Mouse (Mus musculus) lung, postnatal 36 days (tissue): ENCODE measurements around the gene Fam117b.

ENCODE experiments used
- DNase-seq: peaks from one replicate; pipeline ENCODE4 v3.0.0; 2022; ENCODE audit warnings: mixed read lengths

Gene Fam117b

DNA sequence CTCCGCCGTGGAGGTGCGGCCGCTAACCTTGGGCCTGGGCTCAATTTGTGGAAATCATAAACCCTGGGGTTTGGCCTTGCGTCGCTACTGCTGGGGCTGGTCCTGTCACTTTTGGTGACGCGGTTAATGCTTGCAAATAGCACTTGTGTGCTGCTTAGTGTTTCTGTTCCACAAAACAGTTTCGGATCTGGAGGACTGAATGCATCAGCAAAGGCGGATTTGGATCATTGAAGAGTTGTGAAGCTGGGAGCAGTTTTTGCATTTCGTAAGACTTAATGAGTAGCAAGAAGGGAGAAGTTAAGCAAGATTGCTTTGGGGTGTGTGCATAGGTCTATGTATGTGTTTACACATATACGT lies 1.0 kb downstream of the Fam117b start:
- DNase-seq: peak; percentile 66

DNA sequence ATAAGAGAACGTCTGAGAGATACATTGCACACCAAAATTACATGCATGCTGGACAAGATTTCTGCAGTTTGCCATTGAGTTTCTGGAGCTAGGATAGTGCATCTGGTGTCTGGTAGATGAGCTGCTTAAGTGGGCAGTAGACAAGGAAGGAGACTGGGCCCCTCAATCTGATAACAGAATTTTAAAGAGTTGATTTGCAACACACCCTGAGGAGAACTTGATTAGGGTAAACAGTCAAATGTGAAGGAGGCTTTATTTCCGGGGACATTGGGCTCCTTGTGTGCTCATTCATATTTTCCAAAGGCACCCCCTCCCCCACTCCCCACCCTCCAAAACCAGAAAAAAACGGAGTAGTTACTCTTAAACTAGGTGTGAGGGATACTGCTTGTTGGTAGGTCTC lies 2.0 kb downstream of the Fam117b start:
- no peak for DNase-seq

DNA sequence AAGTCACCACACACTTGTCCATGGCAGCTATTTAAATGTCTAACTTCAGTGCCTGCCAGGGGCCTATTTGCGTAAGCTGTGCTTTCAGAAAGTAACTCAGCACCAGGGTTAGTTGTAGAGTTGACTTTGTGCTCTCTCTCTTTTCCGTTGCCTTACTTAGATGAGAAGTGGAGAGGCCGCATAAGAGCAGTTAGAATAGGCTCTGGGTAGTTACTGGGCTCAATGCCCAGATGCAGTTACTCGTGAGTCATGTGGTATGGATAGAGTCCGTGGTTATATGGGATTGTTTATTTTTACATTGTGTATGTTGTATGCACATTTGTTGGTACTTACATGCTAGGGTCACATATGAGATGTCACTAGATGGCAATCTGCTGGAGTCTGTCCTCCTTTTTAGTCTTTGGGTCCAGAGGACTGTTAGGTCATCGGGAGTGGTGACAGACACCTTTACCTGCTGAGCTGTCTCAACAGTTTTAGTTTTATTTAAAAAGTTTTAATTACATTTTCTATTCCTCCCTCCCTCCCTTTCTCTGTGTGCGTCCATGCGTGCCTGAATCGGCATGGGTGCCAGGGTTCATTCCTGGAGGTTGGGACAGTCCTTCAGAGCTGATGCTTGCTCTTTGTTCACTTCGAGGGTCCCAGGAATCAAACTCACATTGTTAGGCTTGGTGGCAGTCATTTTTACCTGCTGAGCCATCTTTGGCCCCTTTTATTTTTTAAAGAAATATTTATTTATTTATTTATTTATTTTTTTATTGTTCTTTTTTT lies 3.2 kb downstream of the Fam117b start:
- DNase-seq: peak; percentile 78

DNA sequence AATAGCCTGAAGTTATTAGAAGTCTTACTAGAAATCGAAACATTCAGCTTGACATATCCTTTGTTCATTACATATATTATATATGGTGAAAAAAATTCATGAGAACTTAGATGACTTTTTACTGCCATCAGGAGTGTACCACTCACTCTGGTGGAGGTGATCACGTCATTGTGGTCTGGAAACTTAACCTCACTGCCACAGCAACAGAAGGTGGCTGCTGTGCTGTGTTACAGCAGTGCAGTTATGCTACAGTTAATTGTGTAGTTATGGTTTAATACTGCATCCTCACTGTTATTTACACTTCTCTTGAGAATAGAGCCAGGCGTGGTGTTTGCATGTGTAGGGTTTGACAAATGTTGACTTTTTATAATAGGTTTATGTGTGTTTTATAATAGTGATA lies 4.6 kb downstream of the Fam117b start:
- no peak for DNase-seq

DNA sequence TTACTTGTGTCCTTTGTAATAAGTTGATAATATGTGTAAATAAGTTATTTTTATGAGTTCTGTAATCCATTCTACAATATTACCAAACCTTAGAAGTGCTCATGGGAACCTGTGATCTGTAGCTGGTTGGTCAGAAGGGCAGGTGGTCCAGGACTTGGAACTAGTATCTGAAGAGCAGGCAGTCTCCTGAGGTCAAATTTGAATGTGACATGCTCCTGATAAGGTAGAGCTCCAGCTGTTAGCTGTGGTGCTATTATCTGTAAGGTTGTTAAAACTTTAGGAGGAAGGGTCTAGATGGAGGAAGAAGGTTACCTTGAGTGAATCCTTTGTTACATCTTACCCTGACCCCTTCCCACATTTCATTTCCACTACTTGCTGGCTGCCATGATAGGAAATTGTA lies 5.3 kb downstream of the Fam117b start:
- no peak for DNase-seq

- DNase-seq: no peak
Observed at GRCm38 (mm10) chr1:59923201-59923600, 10.4 kb downstream of the Fam117b start.

DNA sequence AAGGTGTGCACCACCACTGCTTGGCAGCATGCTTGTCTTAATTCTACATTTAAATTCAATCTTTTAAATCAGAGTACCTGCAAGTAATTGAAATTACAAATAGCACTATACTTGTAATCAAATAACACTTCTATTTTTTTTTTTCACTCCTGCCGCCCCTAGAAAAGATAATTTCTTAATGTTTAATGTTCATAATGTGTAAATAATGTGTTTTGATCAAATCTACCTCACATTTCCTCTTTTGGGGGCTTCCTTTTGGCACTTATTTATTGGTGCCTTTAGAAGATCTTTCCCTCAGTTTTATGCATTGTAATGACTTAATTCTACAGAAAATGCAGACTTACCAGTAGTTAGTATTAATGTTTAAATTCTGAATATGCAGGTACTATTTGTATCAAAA lies 10.9 kb downstream of the Fam117b start:
- DNase-seq: no peak

DNA sequence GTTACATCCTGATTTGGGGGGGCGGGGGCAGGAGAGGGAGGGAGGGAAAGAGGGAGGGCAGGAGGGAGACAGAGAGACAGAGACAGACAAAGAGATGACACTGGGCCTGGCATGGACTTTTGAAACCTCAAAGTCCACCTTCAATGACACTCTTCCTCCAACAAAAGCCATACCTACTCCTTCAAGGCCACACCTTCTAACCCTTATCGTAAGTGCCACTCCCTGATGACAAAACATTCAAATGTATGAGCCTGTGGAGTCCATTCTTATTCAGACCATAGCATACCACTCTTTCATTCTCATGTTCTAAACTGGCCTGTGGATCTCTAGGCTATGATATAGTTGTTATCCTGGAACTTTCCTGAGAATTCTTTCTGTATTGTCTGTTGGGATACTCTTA lies 11.6 kb downstream of the Fam117b start:
- no peak for DNase-seq

DNA sequence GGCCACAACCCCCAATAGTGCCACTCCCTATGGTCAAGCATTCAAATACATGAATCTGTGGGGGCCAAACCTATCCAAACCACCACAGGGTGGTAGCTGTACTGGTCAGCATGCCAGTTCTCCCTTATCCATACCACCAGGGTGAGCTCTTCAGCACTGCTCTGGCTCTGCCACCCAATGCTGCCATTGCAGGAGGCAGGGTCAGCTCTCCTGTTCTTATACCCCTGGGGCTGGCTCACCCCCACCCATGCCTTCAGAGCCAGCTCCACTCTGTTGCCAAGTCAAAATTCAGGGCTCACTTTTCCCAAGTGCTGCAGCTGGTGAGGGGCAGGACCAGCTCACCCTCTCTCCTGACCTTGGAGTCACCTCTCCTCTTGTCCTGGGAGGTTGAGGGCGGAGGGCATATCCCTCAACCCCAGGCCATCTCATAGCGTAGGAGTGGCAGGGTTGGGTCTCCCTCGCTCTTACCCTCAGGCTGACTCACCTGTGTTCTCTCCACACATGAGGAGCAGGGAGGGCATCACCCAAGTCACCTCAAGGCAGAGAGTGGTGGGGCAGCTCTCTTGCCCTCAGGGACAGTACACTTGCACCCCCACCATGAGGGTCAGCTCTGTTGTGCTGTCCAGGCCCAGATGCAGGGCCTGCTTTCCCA lies 13.3 kb downstream of the Fam117b start:
- DNase-seq: no peak

GRCm38 (mm10) chr1:59927131-59927680 lies 14.4 kb downstream of the Fam117b start:
- DNase-seq: no peak

- peak; percentile 28 for DNase-seq
Observed at GRCm38 (mm10) chr1:59930926-59931325, 18.1 kb downstream of the Fam117b start.

DNA sequence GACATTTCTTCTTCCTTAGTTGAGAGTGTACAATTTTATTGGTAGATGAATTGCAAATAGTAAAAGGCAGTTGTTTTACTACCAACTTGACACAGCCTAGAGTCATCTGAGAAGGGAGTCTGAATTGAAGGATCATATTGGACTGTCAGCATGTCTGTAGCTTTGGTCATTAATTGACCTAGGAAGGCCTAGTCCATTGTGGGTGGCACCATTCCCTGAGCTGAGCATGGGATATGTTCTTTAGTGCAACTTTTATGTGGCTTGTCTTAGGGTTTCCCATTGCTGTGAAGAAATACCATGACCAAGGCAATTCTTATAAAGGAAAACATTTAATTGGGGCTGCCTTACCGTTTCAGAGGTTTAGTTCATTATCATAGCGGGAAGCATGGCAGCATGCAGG lies 20.2 kb downstream of the Fam117b start:
- DNase-seq: no peak

- no peak for DNase-seq
Observed at GRCm38 (mm10) chr1:59941063-59941462, 28.3 kb downstream of the Fam117b start.

DNA sequence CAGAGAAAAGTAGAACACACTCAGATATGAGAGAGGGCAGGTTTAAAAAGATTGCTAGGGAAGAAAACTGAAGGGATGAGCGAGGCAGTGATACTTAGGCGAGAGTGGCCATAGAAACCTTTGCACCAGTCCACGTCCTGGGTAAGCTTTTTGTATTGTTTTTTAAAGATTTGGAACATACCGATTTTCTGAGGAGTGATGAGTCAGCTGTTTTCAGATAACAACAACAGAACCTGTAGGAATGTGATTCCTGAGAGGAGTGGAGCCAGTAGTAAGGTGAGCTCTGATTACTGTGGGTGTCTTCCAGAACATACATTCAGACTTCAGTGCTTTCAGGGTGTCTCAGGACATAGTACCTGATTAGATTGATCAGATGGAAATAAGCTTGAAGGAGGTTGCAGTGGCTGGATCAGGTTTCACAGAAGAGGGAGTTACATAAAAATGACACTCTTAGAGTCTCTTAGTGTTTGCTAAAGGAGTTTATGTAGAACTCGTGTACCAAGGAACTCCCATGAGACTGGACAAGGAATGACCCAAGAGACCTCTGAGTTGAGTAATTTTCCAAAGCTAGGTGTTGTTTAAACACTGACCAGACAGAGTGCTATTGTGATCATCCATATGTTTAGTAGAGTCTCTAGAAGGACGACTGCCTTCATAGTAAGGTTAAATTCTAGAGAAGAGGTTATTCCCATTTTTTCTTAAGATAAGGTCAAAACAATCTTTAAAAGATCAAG lies 29.4 kb downstream of the Fam117b start:
- peak; percentile 70 for DNase-seq

- peak; percentile 65 for DNase-seq
Observed at GRCm38 (mm10) chr1:59943825-59944224, 31.0 kb downstream of the Fam117b start.

- DNase-seq: no peak
Observed at GRCm38 (mm10) chr1:59945969-59946368, 33.2 kb downstream of the Fam117b start.

GRCm38 (mm10) chr1:59947509-59947908 lies 34.7 kb downstream of the Fam117b start:
- DNase-seq: no peak

- DNase-seq: no peak
Observed at GRCm38 (mm10) chr1:59957206-59957605, 44.4 kb downstream of the Fam117b start.

GRCm38 (mm10) chr1:59959941-59960340 lies 47.1 kb downstream of the Fam117b start:
- DNase-seq: no peak

- no peak for DNase-seq
Observed at GRCm38 (mm10) chr1:59966171-59966785, 53.5 kb downstream of the Fam117b start.

GRCm38 (mm10) chr1:59967291-59967690 lies 54.5 kb downstream of the Fam117b start:
- DNase-seq: peak; percentile 72

DNA sequence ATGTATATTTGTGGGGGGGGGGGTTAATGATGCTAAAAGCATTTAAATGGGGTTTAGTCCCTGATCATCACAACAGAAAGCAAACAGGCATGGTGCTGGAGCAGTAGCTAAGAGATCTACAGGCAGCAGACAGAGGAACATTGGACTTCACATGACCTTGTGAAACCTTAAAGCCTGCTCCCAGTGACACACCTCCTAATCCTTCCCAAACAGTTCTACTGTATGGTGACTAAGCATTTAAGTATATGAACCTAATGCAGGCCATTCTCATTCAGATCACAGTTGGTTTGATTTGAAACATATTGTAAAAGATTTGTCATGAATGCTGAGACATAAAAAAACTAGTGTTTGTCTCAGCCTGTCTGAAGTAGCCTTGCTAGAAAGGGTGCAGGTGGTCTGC lies 73.8 kb downstream of the Fam117b start:
- DNase-seq: no peak

DNA sequence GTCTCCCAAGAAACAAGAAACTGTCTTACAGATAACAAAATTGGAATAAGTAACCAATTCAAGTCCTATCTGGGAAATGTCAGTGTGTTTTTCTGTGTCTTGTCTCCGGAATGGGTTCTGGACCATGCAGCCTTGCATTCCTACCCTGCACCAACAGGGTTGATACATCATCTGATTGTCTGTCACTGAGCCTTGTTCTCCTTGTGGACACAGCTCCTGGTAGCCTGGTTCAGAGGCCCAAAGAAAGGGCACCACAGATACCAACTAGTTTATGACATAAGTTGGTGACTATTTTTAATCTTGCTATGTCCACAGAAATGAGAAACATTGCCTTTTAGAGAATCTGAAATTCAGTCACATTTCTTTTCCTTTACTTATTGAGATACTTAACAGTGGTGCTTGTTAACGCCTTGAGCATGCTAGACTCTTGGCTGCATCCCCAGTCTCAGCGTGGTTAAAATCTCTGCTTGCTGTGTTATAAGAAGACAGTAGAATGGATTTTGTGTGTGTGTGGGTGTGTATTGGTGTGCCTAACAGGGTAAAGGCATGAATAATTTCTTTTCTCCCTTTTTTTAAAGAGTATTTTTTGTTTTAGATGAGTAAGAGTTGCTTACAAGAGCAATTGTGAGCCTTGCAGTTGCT lies 74.7 kb downstream of the Fam117b start:
- DNase-seq: no peak
